In genomic region chr7:92742341-92742741, GRCm38 (mm10) we compare ENCODE assay signal across 8 mouse cellular contexts. TPM values are rescaled to one million over a fixed set of nuclear protein-coding genes. Genes with fewer than 3 reads are reported as not detected.
DNase-seq lines count a peak whose midpoint lies in the region; ATAC-seq and TF ChIP-seq lines count a peak whose summit lies in the region.

No protein-coding gene starts in this region.

- no peak for TF ChIP-seq POLR2A in testis, adult 2 months (IDR thresholded peaks at IDR 0.05; ENCODE audit: control insufficient read depth, low read depth, low read length)

- no peak for TF ChIP-seq CTCF in testis, adult 2 months (IDR thresholded peaks at IDR 0.05; ENCODE audit: control insufficient read depth, insufficient read depth, insufficient replicate concordance, low read depth, low read length)

- no peak for ATAC-seq in hindbrain, embryonic 14.5 days (ENCODE audit: low FRiP score)
- no peak for ATAC-seq in midbrain, embryonic 15.5 days (replicated peaks)

- peaks cover 2% of the 10 kb centered on the region for H3K4me1 ChIP-seq in testis, adult 2 months (ENCODE audit: control insufficient read depth, insufficient read depth, low read length)
- H3K4me1 ChIP-seq in hindbrain, embryonic 14.5 days (replicated peaks; ENCODE audit: control insufficient read depth, insufficient read depth, low read length) = peaks cover 40% of the 10 kb centered on the region
- H3K4me1 ChIP-seq in midbrain, embryonic 15.5 days = peaks cover 45% of the 10 kb centered on the region

- H3K9ac ChIP-seq in hindbrain, embryonic 14.5 days = peak overlapping the region; percentile 67
- H3K9ac ChIP-seq in midbrain, embryonic 15.5 days = peak overlapping the region; percentile 61

- no peaks in the 10 kb centered on the region for H3K27me3 ChIP-seq in testis, adult 2 months (ENCODE audit: control insufficient read depth, insufficient read depth, low read length)
- H3K27me3 ChIP-seq in hindbrain, embryonic 14.5 days (ENCODE audit: control insufficient read depth, insufficient read depth, low read length) = no peaks in the 10 kb centered on the region
- no peaks in the 10 kb centered on the region for H3K27me3 ChIP-seq in midbrain, embryonic 15.5 days (replicated peaks)

- H3K27ac ChIP-seq in testis, adult 2 months (ENCODE audit: control insufficient read depth, insufficient read depth, low read depth, low read length) = peak overlapping the region; percentile 32; the same call in 1 of the 2 replicates
- H3K27ac ChIP-seq in hindbrain, embryonic 14.5 days = peak overlapping the region; percentile 97; the same call in 1 of the 2 replicates
- H3K27ac ChIP-seq in midbrain, embryonic 15.5 days = peak overlapping the region; percentile 80

- under 1% methylated on average over 16 of the region's 16 CpGs for WGBS in hindbrain, embryonic 14.5 days
- 0% methylated on average over 16 of the region's 16 CpGs for WGBS in midbrain, embryonic 15.5 days

- peak overlapping the region; percentile 96; the same call in 1 of the 2 replicates for H3K4me3 ChIP-seq in testis, adult 2 months (ENCODE audit: control insufficient read depth, low read depth, low read length)
- peak overlapping the region; percentile 82 for H3K4me3 ChIP-seq in hindbrain, embryonic 14.5 days (replicated peaks; ENCODE audit: low read length)
- H3K4me3 ChIP-seq in midbrain, embryonic 15.5 days = peak overlapping the region; percentile 59

- peak; percentile 52 for DNase-seq in cerebellum, adult 9-10 months
- DNase-seq in cerebellum, postnatal 10 days = no peak
- no peak for DNase-seq in testis, postnatal 14 days (ENCODE audit: low spot score)
- DNase-seq in hindbrain, embryonic 14.5 days (ENCODE audit: low spot score) = peak; percentile 61
- DNase-seq in ovary, postnatal 36 days (ENCODE audit: low spot score) = no peak
- no peak for DNase-seq in kidney, postnatal 25 days

- H3K4me2 ChIP-seq in hindbrain, embryonic 14.5 days (replicated peaks) = peak overlapping the region; percentile 88
- H3K4me2 ChIP-seq in midbrain, embryonic 15.5 days = peak overlapping the region; percentile 67

- no peaks in the 10 kb centered on the region for H3K9me3 ChIP-seq in hindbrain, embryonic 14.5 days (ENCODE audit: control insufficient read depth, low read length)
- H3K9me3 ChIP-seq in midbrain, embryonic 15.5 days = no peaks in the 10 kb centered on the region

- no peaks in the 10 kb centered on the region for H3K36me3 ChIP-seq in testis, adult 2 months (ENCODE audit: control insufficient read depth, insufficient read depth, low read length)
- peaks cover 14% of the 10 kb centered on the region for H3K36me3 ChIP-seq in hindbrain, embryonic 14.5 days (replicated peaks; ENCODE audit: control insufficient read depth, insufficient read depth)
- no peaks in the 10 kb centered on the region for H3K36me3 ChIP-seq in midbrain, embryonic 15.5 days (replicated peaks)

RNA-seq across cellular contexts. Expression of gene Rab30, which starts 0.9 kb away (rescaled TPM):
- polyA plus RNA-seq in testis, adult 2 months (2012; rRNA removed) = 0.63 and 1.3 TPM in 2 replicates
- polyA plus RNA-seq in hindbrain, embryonic 14.5 days (2014; fragmentation: Nextera tagmentation; extraction: Ambion mirVana) = 24.2 and 29.6 TPM in 2 replicates
- 20.3 and 23.0 TPM in 2 replicates for polyA plus RNA-seq in midbrain, embryonic 15.5 days (2015; fragmentation: Nextera tagmentation; extraction: Ambion mirVana)

Comparison
In these comparisons a context has a peak if more than half of its experiments do, and no peak if none do; other contexts are left out.
1. DNase-seq: peak in cerebellum, adult 9-10 months (single experiment) and hindbrain, embryonic 14.5 days (single experiment); none in cerebellum, postnatal 10 days (0 of 2), testis, postnatal 14 days (single experiment), ovary, postnatal 36 days (single experiment) and kidney, postnatal 25 days (0 of 2).
2. H3K27ac ChIP-seq: peak in every context shown above with its lines; median percentile 97 in hindbrain, embryonic 14.5 days; 80 in midbrain, embryonic 15.5 days; 32 in testis, adult 2 months.
3. Peak in every context shown above with its lines, with median percentiles within 50 percentile points of each other: H3K4me3 ChIP-seq.